Mouse (Mus musculus): ENCODE measurements around the gene Znrf2. TPM values are rescaled to one million over a fixed set of nuclear protein-coding genes. Genes with fewer than 3 reads are reported as not detected.

The Znrf2 gene
- polyA plus RNA-seq (2014; fragmentation: Nextera tagmentation; extraction: Ambion mirVana): 2.9 and 3.5 TPM in 2 replicates

- DNase-seq (ENCODE audit: low spot score, missing footprints) (peak; percentile 99), ATAC-seq (ENCODE audit: low FRiP score) (peak; percentile 99)
- H3K4me1 ChIP-seq (ENCODE audit: control insufficient read depth, insufficient read depth, low read length): peaks cover 15% of the 10 kb centered on the region
- H3K9me3 ChIP-seq (ENCODE audit: control insufficient read depth, low read length): no peaks in the 10 kb centered on the region
- peak within 1 kb of the TSS; percentile 89 for H3K9ac ChIP-seq (ENCODE audit: low read length)
- H3K4me2 ChIP-seq: peak within 1 kb of the TSS; percentile 58
- under 1% methylated on average over 81 of the region's 88 CpGs for WGBS
- H3K27ac ChIP-seq (ENCODE audit: low read depth, low read length): peak within 1 kb of the TSS; percentile 96
- no peaks in the 10 kb centered on the region for H3K36me3 ChIP-seq (ENCODE audit: control insufficient read depth, insufficient read depth, low read length)
- H3K4me3 ChIP-seq (ENCODE audit: low read depth, low read length): peak within 1 kb of the TSS; percentile 84
- no peaks in the 10 kb centered on the region for H3K27me3 ChIP-seq (ENCODE audit: control insufficient read depth, insufficient read depth, low read length)
These were observed at the start of gene Znrf2 for GRCm38 (mm10) chr6:54816388-54817065. TSS of gene Znrf2 (plus strand) at chr6:54816916.

- Histone ChIP-seq H3K9me3 (ENCODE audit: control insufficient read depth, low read length) (no peaks in the 10 kb centered on the region), H3K4me1 (ENCODE audit: control insufficient read depth, insufficient read depth, low read length) (no peaks in the 10 kb centered on the region), H3K27ac (ENCODE audit: low read depth, low read length) (no peak overlapping the region), H3K36me3 (ENCODE audit: control insufficient read depth, insufficient read depth, low read length) (no peaks in the 10 kb centered on the region), H3K4me2 (no peak overlapping the region), H3K9ac (ENCODE audit: low read length) (no peak overlapping the region), H3K4me3 (ENCODE audit: low read depth, low read length) (no peak overlapping the region), H3K27me3 (ENCODE audit: control insufficient read depth, insufficient read depth, low read length) (no peaks in the 10 kb centered on the region)
- ATAC-seq (ENCODE audit: low FRiP score) (no peak), DNase-seq (ENCODE audit: low spot score, missing footprints) (no peak)
- 63% methylated on average over 4 of the region's 4 CpGs for WGBS
These were observed 49.0 kb upstream of the Znrf2 start for GRCm38 (mm10) chr6:54767746-54768145.

GRCm38 (mm10) chr6:54770766-54771165 lies 46.0 kb upstream of the Znrf2 start:
- no peaks in the 10 kb centered on the region for H3K36me3 ChIP-seq (ENCODE audit: control insufficient read depth, insufficient read depth, low read length)
- no peak for DNase-seq (ENCODE audit: low spot score, missing footprints)
- H3K9me3 ChIP-seq (ENCODE audit: control insufficient read depth, low read length): no peaks in the 10 kb centered on the region
- no peak overlapping the region for H3K9ac ChIP-seq (ENCODE audit: low read length)
- H3K27ac ChIP-seq (ENCODE audit: low read depth, low read length): no peak overlapping the region
- no peak overlapping the region for H3K4me3 ChIP-seq (ENCODE audit: low read depth, low read length)
- 82% methylated on average over 4 of the region's 4 CpGs for WGBS
- no peak overlapping the region for H3K4me2 ChIP-seq
- no peak for ATAC-seq (ENCODE audit: low FRiP score)
- H3K27me3 ChIP-seq (ENCODE audit: control insufficient read depth, insufficient read depth, low read length): no peaks in the 10 kb centered on the region
- no peaks in the 10 kb centered on the region for H3K4me1 ChIP-seq (ENCODE audit: control insufficient read depth, insufficient read depth, low read length)

GRCm38 (mm10) chr6:54771171-54771570 lies 45.5 kb upstream of the Znrf2 start:
- Histone ChIP-seq H3K27me3 (ENCODE audit: control insufficient read depth, insufficient read depth, low read length) (no peaks in the 10 kb centered on the region), H3K9me3 (ENCODE audit: control insufficient read depth, low read length) (no peaks in the 10 kb centered on the region), H3K9ac (ENCODE audit: low read length) (no peak overlapping the region), H3K27ac (ENCODE audit: low read depth, low read length) (no peak overlapping the region), H3K36me3 (ENCODE audit: control insufficient read depth, insufficient read depth, low read length) (no peaks in the 10 kb centered on the region), H3K4me1 (ENCODE audit: control insufficient read depth, insufficient read depth, low read length) (no peaks in the 10 kb centered on the region), H3K4me3 (ENCODE audit: low read depth, low read length) (no peak overlapping the region), H3K4me2 (no peak overlapping the region)
- no peak for ATAC-seq (ENCODE audit: low FRiP score)
- no peak for DNase-seq (ENCODE audit: low spot score, missing footprints)
- 88% methylated on average over 8 of the region's 8 CpGs for WGBS

GRCm38 (mm10) chr6:54772078-54772477 lies 44.6 kb upstream of the Znrf2 start:
- Histone ChIP-seq H3K4me1 (ENCODE audit: control insufficient read depth, insufficient read depth, low read length) (no peaks in the 10 kb centered on the region), H3K4me2 (no peak overlapping the region), H3K9ac (ENCODE audit: low read length) (no peak overlapping the region), H3K9me3 (ENCODE audit: control insufficient read depth, low read length) (no peaks in the 10 kb centered on the region), H3K36me3 (ENCODE audit: control insufficient read depth, insufficient read depth, low read length) (no peaks in the 10 kb centered on the region), H3K4me3 (ENCODE audit: low read depth, low read length) (no peak overlapping the region), H3K27ac (ENCODE audit: low read depth, low read length) (no peak overlapping the region), H3K27me3 (ENCODE audit: control insufficient read depth, insufficient read depth, low read length) (no peaks in the 10 kb centered on the region)
- DNase-seq (ENCODE audit: low spot score, missing footprints) (no peak), ATAC-seq (ENCODE audit: low FRiP score) (no peak)
- 90% methylated on average over 5 of the region's 5 CpGs for WGBS

- Histone ChIP-seq H3K27ac (ENCODE audit: low read depth, low read length) (no peak overlapping the region), H3K4me3 (ENCODE audit: low read depth, low read length) (no peak overlapping the region), H3K27me3 (ENCODE audit: control insufficient read depth, insufficient read depth, low read length) (no peaks in the 10 kb centered on the region), H3K4me1 (ENCODE audit: control insufficient read depth, insufficient read depth, low read length) (no peaks in the 10 kb centered on the region), H3K9me3 (ENCODE audit: control insufficient read depth, low read length) (no peaks in the 10 kb centered on the region), H3K9ac (ENCODE audit: low read length) (no peak overlapping the region), H3K4me2 (no peak overlapping the region), H3K36me3 (ENCODE audit: control insufficient read depth, insufficient read depth, low read length) (no peaks in the 10 kb centered on the region)
- no peak for DNase-seq (ENCODE audit: low spot score, missing footprints)
- no peak for ATAC-seq (ENCODE audit: low FRiP score)
These were observed 41.0 kb upstream of the Znrf2 start for GRCm38 (mm10) chr6:54775739-54776138.

- H3K4me3 ChIP-seq (ENCODE audit: low read depth, low read length): no peak overlapping the region
- no peak overlapping the region for H3K27ac ChIP-seq (ENCODE audit: low read depth, low read length)
- 60% methylated on average over 8 of the region's 8 CpGs for WGBS
- DNase-seq (ENCODE audit: low spot score, missing footprints) (no peak), ATAC-seq (ENCODE audit: low FRiP score) (no peak)
- H3K36me3 ChIP-seq (ENCODE audit: control insufficient read depth, insufficient read depth, low read length): no peaks in the 10 kb centered on the region
- H3K9me3 ChIP-seq (ENCODE audit: control insufficient read depth, low read length): no peaks in the 10 kb centered on the region
- no peaks in the 10 kb centered on the region for H3K4me1 ChIP-seq (ENCODE audit: control insufficient read depth, insufficient read depth, low read length)
- H3K9ac ChIP-seq (ENCODE audit: low read length): no peak overlapping the region
- H3K27me3 ChIP-seq (ENCODE audit: control insufficient read depth, insufficient read depth, low read length): no peaks in the 10 kb centered on the region
- H3K4me2 ChIP-seq: no peak overlapping the region
These were observed 39.1 kb upstream of the Znrf2 start for GRCm38 (mm10) chr6:54777661-54778060.

- H3K36me3 ChIP-seq (ENCODE audit: control insufficient read depth, insufficient read depth, low read length): no peaks in the 10 kb centered on the region
- H3K4me3 ChIP-seq (ENCODE audit: low read depth, low read length): no peak overlapping the region
- H3K9ac ChIP-seq (ENCODE audit: low read length): no peak overlapping the region
- ATAC-seq (ENCODE audit: low FRiP score): no peak
- no peak overlapping the region for H3K27ac ChIP-seq (ENCODE audit: low read depth, low read length)
- no peaks in the 10 kb centered on the region for H3K27me3 ChIP-seq (ENCODE audit: control insufficient read depth, insufficient read depth, low read length)
- no peak for DNase-seq (ENCODE audit: low spot score, missing footprints)
- no peaks in the 10 kb centered on the region for H3K9me3 ChIP-seq (ENCODE audit: control insufficient read depth, low read length)
- no peak overlapping the region for H3K4me2 ChIP-seq
- no peaks in the 10 kb centered on the region; the same call in 1 of the 2 replicates for H3K4me1 ChIP-seq (ENCODE audit: control insufficient read depth, insufficient read depth, low read length)
- WGBS: 82% methylated on average over 5 of the region's 5 CpGs
These were observed 36.7 kb upstream of the Znrf2 start for GRCm38 (mm10) chr6:54779968-54780367.

GRCm38 (mm10) chr6:54780569-54781304 lies 36.0 kb upstream of the Znrf2 start:
- ATAC-seq (ENCODE audit: low FRiP score) (no peak), DNase-seq (ENCODE audit: low spot score, missing footprints) (no peak)
- H3K27ac ChIP-seq (ENCODE audit: low read depth, low read length): no peak overlapping the region
- no peaks in the 10 kb centered on the region for H3K9me3 ChIP-seq (ENCODE audit: control insufficient read depth, low read length)
- H3K4me1 ChIP-seq (ENCODE audit: control insufficient read depth, insufficient read depth, low read length): peaks cover 5% of the 10 kb centered on the region; the same call in 1 of the 2 replicates
- 84% methylated on average over 5 of the region's 5 CpGs for WGBS
- H3K36me3 ChIP-seq (ENCODE audit: control insufficient read depth, insufficient read depth, low read length): no peaks in the 10 kb centered on the region
- no peak overlapping the region for H3K4me3 ChIP-seq (ENCODE audit: low read depth, low read length)
- H3K4me2 ChIP-seq: no peak overlapping the region
- H3K9ac ChIP-seq (ENCODE audit: low read length): no peak overlapping the region
- H3K27me3 ChIP-seq (ENCODE audit: control insufficient read depth, insufficient read depth, low read length): no peaks in the 10 kb centered on the region
